Mouse (Mus musculus): ENCODE data around the gene Rsph10b. TPM values are rescaled to one million over a fixed set of nuclear protein-coding genes. Genes with fewer than 3 reads are reported as not detected.
A peak's percentile ranks its signal among the peaks of the same experiment; 100 is the strongest.

The Rsph10b gene
- polyA plus RNA-seq, 1 experiment = not detected

GRCm38 (mm10) chr5:144014551-144015311, 81.9 kb downstream of the Rsph10b start, which contains the start of gene Ccz1:
Gene Ccz1, minus strand, starts transcription at chr5:144014877.
- TF ChIP-seq MAX (IDR thresholded peaks at IDR 0.05; ENCODE audit: low read depth) (no peak), POLR2A (IDR thresholded peaks at IDR 0.05; ENCODE audit: insufficient read length, low read depth) (peak; percentile 57), POLR2AphosphoS2 (IDR thresholded peaks at IDR 0.05; ENCODE audit: insufficient read length, low read depth) (peak; percentile 57)
- H3K79me2 ChIP-seq (ENCODE audit: control insufficient read depth, insufficient read depth) = peaks cover 7% of the 10 kb centered on the region

DNA sequence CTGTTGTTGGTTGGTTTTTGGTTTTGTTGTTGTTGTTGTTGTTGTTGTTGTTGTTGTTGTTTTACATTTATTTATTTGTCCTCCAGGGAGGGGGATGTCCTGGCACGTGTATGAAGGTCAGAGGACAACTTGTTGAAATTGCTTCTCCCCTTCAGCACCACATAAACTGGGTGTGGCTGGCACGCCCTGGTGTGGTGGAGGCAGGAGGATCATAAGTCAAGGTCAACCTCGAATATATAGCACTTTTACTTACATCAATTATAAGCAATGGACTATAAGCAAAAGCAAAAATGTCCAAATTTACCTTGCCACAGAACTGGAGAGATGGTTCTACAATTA, 82.4 kb downstream of the Rsph10b start:
- Histone ChIP-seq H3K36me3 (ENCODE audit: control insufficient read depth, insufficient read depth) (peaks cover 20% of the 10 kb centered on the region), H3K4me3 (peak overlapping the region; percentile 53), H3ac (ENCODE audit: control insufficient read depth, insufficient read length) (no peak overlapping the region), H3K4me2 (ENCODE audit: low read depth) (peak overlapping the region; percentile 89), H3K79me2 (ENCODE audit: control insufficient read depth, insufficient read depth) (peaks cover 7% of the 10 kb centered on the region), H3K27me3 (ENCODE audit: control insufficient read depth, insufficient read depth, insufficient read length) (no peaks in the 10 kb centered on the region)
- TF ChIP-seq CEBPB (IDR thresholded peaks at IDR 0.05; ENCODE audit: insufficient read depth, poor library complexity, severe bottlenecking) = no peak
- TF ChIP-seq POLR2AphosphoS2 (IDR thresholded peaks at IDR 0.05; ENCODE audit: insufficient read length, low read depth) = no peak
- no peak for TF ChIP-seq USF1 (IDR thresholded peaks at IDR 0.05; ENCODE audit: low read depth)
- TF ChIP-seq POLR2A (IDR thresholded peaks at IDR 0.05; ENCODE audit: insufficient read length, low read depth) = no peak
- no peak for TF ChIP-seq REST (IDR thresholded peaks at IDR 0.05; ENCODE audit: insufficient read depth, insufficient read length)
- no peak for TF ChIP-seq MAX (IDR thresholded peaks at IDR 0.05; ENCODE audit: low read depth)
- no peak for TF ChIP-seq TCF3 (IDR thresholded peaks at IDR 0.05; ENCODE audit: insufficient read length, low read depth)

More at GRCm38 (mm10) chr5:144014551-144015311, 81.9 kb downstream of the Rsph10b start, which contains the start of gene Ccz1:
- H3ac ChIP-seq (ENCODE audit: control insufficient read depth, insufficient read length) = peak within 1 kb of the TSS; percentile 71
- H3K36me3 ChIP-seq (ENCODE audit: control insufficient read depth, insufficient read depth) = peaks cover 20% of the 10 kb centered on the region
- no peaks in the 10 kb centered on the region for H3K27me3 ChIP-seq (ENCODE audit: control insufficient read depth, insufficient read depth, insufficient read length)
- peak within 1 kb of the TSS; percentile 89 for H3K4me2 ChIP-seq (ENCODE audit: low read depth)
- peak within 1 kb of the TSS; percentile 53 for H3K4me3 ChIP-seq

GRCm38 (mm10) chr5:144015845-144016244, 83.0 kb downstream of the Rsph10b start:
- H3K79me2 ChIP-seq (ENCODE audit: control insufficient read depth, insufficient read depth) = peaks cover 7% of the 10 kb centered on the region
- TF ChIP-seq SRF (IDR thresholded peaks at IDR 0.05; ENCODE audit: control insufficient read depth, insufficient read length, low read depth) = no peak
- no peak for TF ChIP-seq MYOD1 (IDR thresholded peaks at IDR 0.05; ENCODE audit: control insufficient read depth in 1 of 3, insufficient read length in 2 of 3, low read depth in 2 of 3)
- TF ChIP-seq POLR2AphosphoS2 (IDR thresholded peaks at IDR 0.05; ENCODE audit: insufficient read length, low read depth) = no peak
- no peak for TF ChIP-seq USF1 (IDR thresholded peaks at IDR 0.05; ENCODE audit: low read depth)
- no peak for TF ChIP-seq REST (IDR thresholded peaks at IDR 0.05; ENCODE audit: insufficient read depth, insufficient read length)
- TF ChIP-seq POLR2A (IDR thresholded peaks at IDR 0.05; ENCODE audit: insufficient read length, low read depth) = no peak
- no peak for TF ChIP-seq TCF3 (IDR thresholded peaks at IDR 0.05; ENCODE audit: insufficient read length, low read depth)
- TF ChIP-seq TCF12 (IDR thresholded peaks at IDR 0.05; ENCODE audit: insufficient read depth, poor library complexity, severe bottlenecking) = no peak
- H3K4me3 ChIP-seq = no peak overlapping the region
- peaks cover 16% of the 10 kb centered on the region for H3K36me3 ChIP-seq (ENCODE audit: control insufficient read depth, insufficient read depth)
- H3K4me2 ChIP-seq (ENCODE audit: low read depth) = peak overlapping the region; percentile 89
- H3K27me3 ChIP-seq (ENCODE audit: control insufficient read depth, insufficient read depth, insufficient read length) = no peaks in the 10 kb centered on the region
- H3ac ChIP-seq (ENCODE audit: control insufficient read depth, insufficient read length) = no peak overlapping the region

DNA sequence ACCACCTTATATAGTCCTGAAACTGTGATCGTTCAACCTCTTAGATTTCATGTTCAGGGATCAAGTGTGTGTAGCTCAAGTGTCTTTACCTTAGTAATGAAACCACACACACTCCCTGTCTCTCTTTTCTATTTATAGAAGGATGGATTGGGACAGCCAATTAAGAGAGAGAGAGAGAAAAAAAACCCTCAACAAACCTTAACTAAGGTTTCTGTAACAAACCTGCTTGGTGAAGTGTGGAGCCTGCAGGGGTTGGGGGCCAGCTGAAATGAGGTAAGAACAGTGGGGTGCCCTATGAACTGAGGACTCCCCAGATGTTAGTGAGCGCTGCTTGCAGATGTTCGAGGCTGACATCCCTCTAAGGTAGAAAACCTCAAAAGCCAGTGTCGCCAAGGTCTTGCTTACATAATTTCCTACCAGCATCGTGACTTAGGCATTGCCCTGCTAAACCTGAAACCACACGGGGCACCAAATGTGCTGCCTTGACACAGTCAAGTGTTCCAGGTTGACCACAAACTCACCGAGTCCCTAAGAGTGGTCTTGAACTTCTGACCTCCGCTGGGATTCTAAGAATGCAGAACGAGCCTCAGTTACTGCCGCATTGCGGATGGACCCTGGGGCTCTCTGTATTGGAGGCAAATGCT, 93.9 kb downstream of the Rsph10b start, which contains the start of gene Ocm:
Gene Ocm, minus strand, starts transcription at position 51 of the 644 bp plus-strand sequence.
- H3K79me2 ChIP-seq (ENCODE audit: control insufficient read depth, insufficient read depth) = no peaks in the 10 kb centered on the region
- no peak within 1 kb of the TSS for H3ac ChIP-seq (ENCODE audit: control insufficient read depth, insufficient read length)
- no peak within 1 kb of the TSS for H3K4me2 ChIP-seq (ENCODE audit: low read depth)
- TF ChIP-seq POLR2A (IDR thresholded peaks at IDR 0.05; ENCODE audit: insufficient read length, low read depth) = no peak
- TF ChIP-seq MYOD1 (IDR thresholded peaks at IDR 0.05; ENCODE audit: control insufficient read depth in 1 of 3, insufficient read length in 2 of 3, low read depth in 2 of 3) = no peak
- TF ChIP-seq SRF (IDR thresholded peaks at IDR 0.05; ENCODE audit: control insufficient read depth, insufficient read length, low read depth) = no peak
- TF ChIP-seq MYOG (IDR thresholded peaks at IDR 0.05; ENCODE audit: control insufficient read depth in 1 of 3, insufficient read depth in 1 of 3, insufficient read length in 2 of 3, low read depth in 2 of 3) = no peak
- TF ChIP-seq REST (IDR thresholded peaks at IDR 0.05; ENCODE audit: insufficient read depth, insufficient read length) = no peak
- no peak for TF ChIP-seq MAX (IDR thresholded peaks at IDR 0.05; ENCODE audit: low read depth)
- no peak for TF ChIP-seq POLR2AphosphoS2 (IDR thresholded peaks at IDR 0.05; ENCODE audit: insufficient read length, low read depth)
- no peak for TF ChIP-seq USF1 (IDR thresholded peaks at IDR 0.05; ENCODE audit: low read depth)
- TF ChIP-seq CEBPB (IDR thresholded peaks at IDR 0.05; ENCODE audit: insufficient read depth, poor library complexity, severe bottlenecking) = no peak
- TF ChIP-seq TCF12 (IDR thresholded peaks at IDR 0.05; ENCODE audit: insufficient read depth, poor library complexity, severe bottlenecking) = no peak
- TF ChIP-seq E2F4 (IDR thresholded peaks at IDR 0.05; ENCODE audit: insufficient read depth) = no peak
- no peak for TF ChIP-seq TCF3 (IDR thresholded peaks at IDR 0.05; ENCODE audit: insufficient read length, low read depth)
- H3K4me3 ChIP-seq = no peak within 1 kb of the TSS
- H3K27me3 ChIP-seq (ENCODE audit: control insufficient read depth, insufficient read depth, insufficient read length) = peaks cover 22% of the 10 kb centered on the region
- H3K36me3 ChIP-seq (ENCODE audit: control insufficient read depth, insufficient read depth) = no peaks in the 10 kb centered on the region

DNA sequence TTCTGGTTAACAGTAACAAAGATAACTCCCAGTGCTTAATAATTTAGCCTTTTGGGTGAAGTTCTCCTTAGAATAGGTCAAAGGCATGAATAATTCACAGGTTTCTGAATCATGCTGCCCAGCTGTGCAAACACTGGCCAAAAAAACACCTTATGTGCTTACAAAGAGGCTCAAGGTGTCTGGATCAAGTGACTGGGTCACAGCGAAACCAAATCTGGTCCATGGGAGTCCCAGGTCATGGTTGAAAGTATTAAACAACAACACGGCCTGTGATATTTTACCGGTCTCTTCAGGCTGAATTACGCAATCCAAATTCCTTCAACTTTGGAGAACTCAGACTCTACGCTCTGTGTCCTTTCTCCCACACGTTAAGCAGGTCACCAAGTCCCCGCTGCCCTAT, 99.7 kb downstream of the Rsph10b start:
- TF ChIP-seq CEBPB (IDR thresholded peaks at IDR 0.05; ENCODE audit: insufficient read depth, poor library complexity, severe bottlenecking) = 0 out of 2 replicates have a peak, but pooled peaks have one; percentile 22
- TF ChIP-seq USF1 (IDR thresholded peaks at IDR 0.05; ENCODE audit: low read depth) = no peak
- Histone ChIP-seq H3K36me3 (ENCODE audit: control insufficient read depth, insufficient read depth) (no peaks in the 10 kb centered on the region), H3ac (ENCODE audit: control insufficient read depth, insufficient read length) (no peak overlapping the region), H3K4me3 (no peak overlapping the region), H3K27me3 (ENCODE audit: control insufficient read depth, insufficient read depth, insufficient read length) (peaks cover 10% of the 10 kb centered on the region), H3K79me2 (ENCODE audit: control insufficient read depth, insufficient read depth) (no peaks in the 10 kb centered on the region), H3K4me2 (ENCODE audit: low read depth) (no peak overlapping the region)

Data from myocyte (in vitro differentiated cells).